Mouse (Mus musculus) heart, postnatal 25 days (tissue): ENCODE measurements around the gene Gpr65. TPM values are rescaled to one million over a fixed set of nuclear protein-coding genes. Genes with fewer than 3 reads are reported as not detected.

Source experiments
- total RNA-seq, 2 experiments: library from RNA; stranded (reverse); gene quantifications; 2 replicates each; pipeline ENCODE4 v1.2.3; 2021

Gene Gpr65
- total RNA-seq, 2 experiments from 2014 or later = 0.68 to 0.73 TPM

Other genes with a start within 250 kb of the Gpr65 start
- 1 to 10 TPM; 6.8 to 8.0 TPM for gene Galc, start 9.2 kb upstream of the Gpr65 start, total RNA-seq